Mouse (Mus musculus) small intestine, adult 2 months (tissue): ENCODE data around the gene Phb2. TPM values are rescaled to one million over a fixed set of nuclear protein-coding genes. Genes with fewer than 3 reads are reported as not detected.
A peak's percentile ranks its signal among the peaks of the same experiment; 100 is the strongest.
"Not testable (repeated sequence)": the region's sequence is repeated elsewhere in the genome, so short reads cannot be mapped to it uniquely, and the experiment has no call there.

ENCODE experiments used
- H3K27ac ChIP-seq: fragments of 200-500 bp; 2 replicates; pipeline ENCODE4 v1.5.1; 2012; ENCODE audit warnings: low read depth, low read length, control low read depth, inconsistent platforms; ENCODE audit not compliant: insufficient read depth
- H3K27me3 ChIP-seq: fragments of 200-500 bp; 2 replicates; pipeline ENCODE4 v1.6.1; 2012; ENCODE audit warnings: mild to moderate bottlenecking, moderate library complexity, low read length, inconsistent platforms; ENCODE audit not compliant: control insufficient read depth, insufficient read depth
- H3K36me3 ChIP-seq: fragments of 200-500 bp; 2 replicates; pipeline ENCODE4 v1.6.1; 2012; ENCODE audit warnings: mild to moderate bottlenecking, low read length, control low read depth, inconsistent platforms; ENCODE audit not compliant: control insufficient read depth, insufficient read depth
- H3K4me1 ChIP-seq: fragments of 200-500 bp; 2 replicates; pipeline ENCODE4 v1.6.1; 2012; ENCODE audit warnings: low read length, inconsistent platforms, mixed read lengths; ENCODE audit not compliant: control insufficient read depth, insufficient read depth, insufficient read length
- H3K4me3 ChIP-seq: fragments of 200-500 bp; 2 replicates; pipeline ENCODE4 v1.5.1; 2012; ENCODE audit warnings: low read depth, mild to moderate bottlenecking, control low read depth, inconsistent platforms, low read length, moderate library complexity
- CTCF ChIP-seq: fragments of 200-500 bp; IDR thresholded peaks from 2 replicates; pipeline ENCODE4 v1.5.1; 2012; ENCODE audit warnings: low read depth, mild to moderate bottlenecking, control low read depth, inconsistent platforms, low read length, moderate library complexity, mixed read lengths; ENCODE audit not compliant: insufficient replicate concordance, insufficient read length; ENCODE audit errors: extremely low read depth
- POLR2A ChIP-seq: fragments of 200-500 bp; IDR thresholded peaks from 2 replicates; pipeline ENCODE4 v1.6.1; 2012; ENCODE audit warnings: low read depth, mild to moderate bottlenecking, control low read depth, inconsistent platforms, low read length, moderate library complexity
- WGBS: fragments of 180-500 bp; shearing (Covaris S2); methylation state at CpG from one replicate; pipeline ENCODE4 v1.1.7; 2018; 5-methylcytosine and 5-hydroxymethylcytosine counted together
- polyA plus RNA-seq: library from polyadenylated mRNA; depleted of rRNA; stranded (reverse); fragments of >200 nt; gene quantifications from 2 replicates; pipeline ENCODE4 v1.2.3, GENCODE M21; 2012

Phb2 gene
- polyA plus RNA-seq, 1 experiment: 122 TPM

GRCm38 (mm10) chr6:124670281-124670900 is 41.7 kb upstream of the Phb2 start:
- H3K4me3 ChIP-seq: no peak overlapping the region
- H3K36me3 ChIP-seq: peaks cover 12% of the 10 kb centered on the region
- 59% methylated on average over 7 of the region's 7 CpGs for WGBS
- peak overlapping the region; percentile 8; the same call in 1 of the 2 replicates for H3K27ac ChIP-seq
- H3K27me3 ChIP-seq: no peaks in the 10 kb centered on the region
- peaks cover 15% of the 10 kb centered on the region; the same call in 1 of the 2 replicates for H3K4me1 ChIP-seq
- TF ChIP-seq CTCF (no peak), POLR2A (no peak)

GRCm38 (mm10) chr6:124672100-124672499 is 40.0 kb upstream of the Phb2 start:
- 19% methylated on average over 6 of the region's 6 CpGs for WGBS
- Histone ChIP-seq H3K4me3 (no peak overlapping the region), H3K27ac (no peak overlapping the region), H3K36me3 (peaks cover 10% of the 10 kb centered on the region), H3K27me3 (no peaks in the 10 kb centered on the region), H3K4me1 (peaks cover 18% of the 10 kb centered on the region)
- TF ChIP-seq CTCF: no peak
- no peak for TF ChIP-seq POLR2A

GRCm38 (mm10) chr6:124673619-124674018 is 38.5 kb upstream of the Phb2 start:
- Histone ChIP-seq H3K27ac (no peak overlapping the region), H3K4me3 (no peak overlapping the region), H3K36me3 (peaks cover 9% of the 10 kb centered on the region), H3K4me1 (peaks cover 23% of the 10 kb centered on the region), H3K27me3 (no peaks in the 10 kb centered on the region)
- 93% methylated on average over 9 of the region's 9 CpGs for WGBS
- TF ChIP-seq CTCF (no peak), POLR2A (no peak)

GRCm38 (mm10) chr6:124674591-124674990 is 37.5 kb upstream of the Phb2 start:
- Histone ChIP-seq H3K27me3 (no peaks in the 10 kb centered on the region), H3K4me1 (peaks cover 26% of the 10 kb centered on the region), H3K36me3 (peaks cover 9% of the 10 kb centered on the region), H3K4me3 (no peak overlapping the region), H3K27ac (no peak overlapping the region)
- TF ChIP-seq CTCF: no peak
- no peak for TF ChIP-seq POLR2A
- WGBS: 98% methylated on average over 7 of the region's 7 CpGs

- no peak overlapping the region for H3K4me3 ChIP-seq
- H3K4me1 ChIP-seq: peaks cover 27% of the 10 kb centered on the region
- TF ChIP-seq CTCF (no peak), POLR2A (no peak)
- peaks cover 9% of the 10 kb centered on the region for H3K36me3 ChIP-seq
- no peaks in the 10 kb centered on the region for H3K27me3 ChIP-seq
- 37% methylated on average over 6 of the region's 6 CpGs for WGBS
- H3K27ac ChIP-seq: peak overlapping the region; percentile 50; the same call in 1 of the 2 replicates
Observed at GRCm38 (mm10) chr6:124676171-124676570, 36.0 kb upstream of the Phb2 start.

GRCm38 (mm10) chr6:124678769-124679168 is 33.4 kb upstream of the Phb2 start:
- Histone ChIP-seq H3K4me1 (peaks cover 29% of the 10 kb centered on the region), H3K36me3 (peaks cover 9% of the 10 kb centered on the region), H3K4me3 (no peak overlapping the region; the same call in 1 of the 2 replicates), H3K27me3 (no peaks in the 10 kb centered on the region), H3K27ac (peak overlapping the region; percentile 97)
- TF ChIP-seq CTCF: no peak
- TF ChIP-seq POLR2A: no peak
- 24% methylated on average over 7 of the region's 7 CpGs for WGBS

GRCm38 (mm10) chr6:124679486-124679885 is 32.6 kb upstream of the Phb2 start:
- WGBS: 33% methylated on average over 3 of the region's 3 CpGs
- H3K27me3 ChIP-seq: no peaks in the 10 kb centered on the region
- peak overlapping the region; percentile 97 for H3K27ac ChIP-seq
- H3K36me3 ChIP-seq: peaks cover 4% of the 10 kb centered on the region; the same call in 1 of the 2 replicates
- no peak for TF ChIP-seq CTCF
- peaks cover 34% of the 10 kb centered on the region for H3K4me1 ChIP-seq
- no peak overlapping the region for H3K4me3 ChIP-seq

GRCm38 (mm10) chr6:124682291-124682690 is 29.8 kb upstream of the Phb2 start:
- not testable (repeated sequence) for H3K27ac ChIP-seq, H3K27me3 ChIP-seq, H3K4me3 ChIP-seq, H3K36me3 ChIP-seq
- peaks cover 41% of the 10 kb centered on the region for H3K4me1 ChIP-seq
- 76% methylated on average over 6 of the region's 6 CpGs for WGBS
